Mouse (Mus musculus) hindbrain, embryonic 10.5 days (tissue): Measurements from ENCODE around the gene Gars. TPM values are rescaled to one million over a fixed set of nuclear protein-coding genes. Genes with fewer than 3 reads are reported as not detected.

Source experiments
- DNase-seq: peaks from one replicate; pipeline ENCODE4 v3.0.0-alpha.2; 2017; ENCODE audit warnings: low spot score
- H3K27ac ChIP-seq: fragments of 300-500 bp; sonication (generic); 2 replicates; pipeline ENCODE4 v1.5.1; 2016; ENCODE audit warnings: mild to moderate bottlenecking, moderate library complexity
- H3K27me3 ChIP-seq: fragments of 300-500 bp; sonication (generic); 2 replicates; pipeline ENCODE4 v1.6.1; 2016; ENCODE audit warnings: mild to moderate bottlenecking; ENCODE audit not compliant: poor library complexity, insufficient read depth, severe bottlenecking
- H3K36me3 ChIP-seq: fragments of 300-500 bp; sonication (generic); 2 replicates; pipeline ENCODE4 v1.6.1; 2016; ENCODE audit warnings: mild to moderate bottlenecking, moderate library complexity
- H3K4me1 ChIP-seq: fragments of 300-500 bp; sonication (generic); replicated peaks from 2 replicates; pipeline ENCODE4 v1.6.1; 2016; ENCODE audit warnings: mild to moderate bottlenecking
- H3K4me3 ChIP-seq: fragments of 300-500 bp; sonication (generic); 2 replicates; pipeline ENCODE4 v1.5.1; 2016; ENCODE audit warnings: mild to moderate bottlenecking, moderate library complexity
- H3K9me3 ChIP-seq: fragments of 300-500 bp; sonication (generic); 2 replicates; pipeline ENCODE4 v1.6.1; 2016; ENCODE audit warnings: mild to moderate bottlenecking, moderate library complexity
- WGBS: fragments of 180-500 bp; shearing (Covaris S2); methylation state at CpG from one replicate; pipeline ENCODE4 v1.1.7; 2016; 5-methylcytosine and 5-hydroxymethylcytosine counted together
- polyA plus RNA-seq: library from polyadenylated mRNA; unstranded; fragments of >200 nt; fragmentation: Nextera tagmentation; extraction: Ambion mirVana; gene quantifications from 2 replicates; pipeline ENCODE4 v1.2.1, GENCODE M21; 2016

The Gars gene
- polyA plus RNA-seq, 1 experiment from 2014 or later: 210 TPM

- peaks cover 14% of the 10 kb centered on the region for H3K27me3 ChIP-seq
- peaks cover 7% of the 10 kb centered on the region; the same call in 1 of the 2 replicates for H3K9me3 ChIP-seq
- peak overlapping the region; percentile 90 for H3K27ac ChIP-seq
- 57% methylated on average over 4 of the region's 4 CpGs for WGBS
- peaks cover 21% of the 10 kb centered on the region for H3K4me1 ChIP-seq
- no peaks in the 10 kb centered on the region for H3K36me3 ChIP-seq
- H3K4me3 ChIP-seq: peak overlapping the region; percentile 42
- DNase-seq: no peak
Observed at GRCm38 (mm10) chr6:55010330-55011091, 27.3 kb upstream of the Gars start.

GRCm38 (mm10) chr6:55012516-55012915 is 25.3 kb upstream of the Gars start:
- peaks cover 29% of the 10 kb centered on the region for H3K4me1 ChIP-seq
- H3K27ac ChIP-seq: no peak overlapping the region
- no peak overlapping the region for H3K4me3 ChIP-seq
- H3K9me3 ChIP-seq: peaks cover 7% of the 10 kb centered on the region; the same call in 1 of the 2 replicates
- no peak for DNase-seq
- WGBS: 84% methylated on average over 7 of the region's 7 CpGs
- peaks cover 14% of the 10 kb centered on the region for H3K27me3 ChIP-seq
- H3K36me3 ChIP-seq: no peaks in the 10 kb centered on the region

DNA sequence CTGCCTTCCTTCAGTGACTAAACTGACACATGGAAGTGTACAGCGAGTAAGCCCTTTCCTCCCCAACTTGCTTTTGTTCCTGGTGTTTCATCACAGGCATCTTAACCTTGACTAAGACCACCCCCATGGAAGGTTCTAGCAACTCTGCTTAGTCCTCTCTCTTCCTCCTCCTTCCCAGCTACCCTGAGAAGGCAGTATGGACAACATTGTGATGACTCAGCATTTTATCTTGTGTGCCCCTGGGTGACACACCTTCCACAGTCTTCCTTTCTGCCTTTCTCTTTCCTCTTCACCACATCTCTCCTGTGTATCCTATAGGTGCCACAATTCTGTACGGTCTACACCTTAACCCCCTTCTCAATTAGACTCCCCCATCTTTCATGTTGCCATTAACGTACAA is 23.6 kb upstream of the Gars start:
- Histone ChIP-seq H3K4me1 (peaks cover 28% of the 10 kb centered on the region), H3K36me3 (no peaks in the 10 kb centered on the region), H3K27ac (no peak overlapping the region), H3K27me3 (peaks cover 15% of the 10 kb centered on the region), H3K9me3 (peaks cover 7% of the 10 kb centered on the region; the same call in 1 of the 2 replicates), H3K4me3 (no peak overlapping the region)
- DNase-seq: no peak
- WGBS: 96% methylated on average over 3 of the region's 3 CpGs

DNA sequence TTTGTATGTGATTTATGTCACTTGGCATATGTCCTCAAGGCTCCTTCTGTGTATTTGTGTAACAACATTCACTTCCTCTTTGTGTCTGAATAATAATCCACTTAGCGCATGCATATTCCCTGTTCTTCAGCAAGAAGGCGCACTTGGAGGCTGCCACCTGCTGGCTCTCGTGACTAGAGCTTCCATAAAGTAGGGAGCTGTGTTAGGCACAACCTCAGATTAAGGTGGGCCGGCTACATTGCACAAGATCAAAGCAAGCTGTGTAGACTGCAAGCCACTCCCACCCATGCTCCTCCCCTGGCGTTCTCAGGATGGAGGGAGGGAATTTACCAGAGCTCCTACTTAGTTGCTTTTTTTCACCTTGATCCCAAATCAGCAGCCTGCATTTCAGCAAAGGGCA is 21.6 kb upstream of the Gars start:
- H3K27me3 ChIP-seq: peaks cover 8% of the 10 kb centered on the region
- no peak overlapping the region for H3K4me3 ChIP-seq
- DNase-seq: peak; percentile 29
- H3K9me3 ChIP-seq: peaks cover 7% of the 10 kb centered on the region; the same call in 1 of the 2 replicates
- peaks cover 8% of the 10 kb centered on the region; the same call in 1 of the 2 replicates for H3K4me1 ChIP-seq
- H3K36me3 ChIP-seq: no peaks in the 10 kb centered on the region
- WGBS: 25% methylated on average over 5 of the region's 5 CpGs
- H3K27ac ChIP-seq: no peak overlapping the region

DNA sequence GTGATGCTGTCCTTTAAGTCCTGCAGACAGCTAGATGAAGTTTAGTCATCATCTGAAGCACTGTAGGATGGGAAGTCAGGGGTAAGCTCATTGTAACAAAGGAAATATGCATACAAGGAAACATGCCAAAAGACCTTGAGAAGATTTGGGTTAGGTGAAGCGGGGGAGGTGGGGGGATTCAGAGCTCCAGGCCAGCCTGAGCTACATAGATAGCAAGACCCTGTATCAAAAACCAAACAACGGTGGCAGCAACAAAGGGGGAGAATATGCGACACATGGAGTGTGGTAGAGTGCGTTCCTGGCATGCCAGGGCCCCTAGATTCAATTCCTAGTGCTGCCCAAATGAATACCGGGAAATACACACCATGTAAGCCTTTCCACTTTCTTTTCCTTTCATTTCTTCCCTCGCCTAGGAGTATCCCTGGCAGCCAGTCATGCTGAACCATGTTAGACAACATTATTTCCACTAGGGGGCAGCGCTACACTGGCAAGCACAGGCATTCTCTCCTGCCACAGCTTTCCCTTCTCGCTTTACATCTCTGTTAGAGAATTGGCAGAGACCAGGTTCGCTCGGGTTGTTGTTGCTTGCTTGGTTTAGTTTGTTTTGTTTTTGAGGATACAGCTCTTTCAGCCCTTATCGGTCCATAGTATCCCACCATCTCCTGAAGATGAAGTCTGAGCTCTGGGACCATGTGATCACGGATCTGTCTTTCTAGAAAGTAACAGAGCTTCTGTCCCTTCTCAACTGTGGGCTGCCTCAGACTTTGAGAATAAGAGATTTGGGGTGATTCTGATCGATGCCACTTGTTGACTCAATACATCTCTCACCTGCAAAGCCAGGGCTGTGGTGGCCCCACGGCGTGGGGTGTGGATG is 20.9 kb upstream of the Gars start:
- 33% methylated on average over 15 of the region's 15 CpGs for WGBS
- Histone ChIP-seq H3K27me3 (peaks cover 8% of the 10 kb centered on the region), H3K4me1 (peaks cover 8% of the 10 kb centered on the region; the same call in 1 of the 2 replicates), H3K9me3 (peaks cover 7% of the 10 kb centered on the region; the same call in 1 of the 2 replicates), H3K4me3 (no peak overlapping the region), H3K36me3 (no peaks in the 10 kb centered on the region), H3K27ac (no peak overlapping the region)
- peak; percentile 67 for DNase-seq

GRCm38 (mm10) chr6:55018417-55018816 is 19.4 kb upstream of the Gars start:
- no peak for DNase-seq
- WGBS: 75% methylated on average over 2 of the region's 2 CpGs
- H3K9me3 ChIP-seq: peaks cover 7% of the 10 kb centered on the region; the same call in 1 of the 2 replicates
- H3K4me1 ChIP-seq: peaks cover 8% of the 10 kb centered on the region; the same call in 1 of the 2 replicates
- peaks cover 8% of the 10 kb centered on the region for H3K27me3 ChIP-seq
- no peaks in the 10 kb centered on the region for H3K36me3 ChIP-seq
- no peak overlapping the region for H3K27ac ChIP-seq
- H3K4me3 ChIP-seq: no peak overlapping the region

- peaks cover 8% of the 10 kb centered on the region for H3K27me3 ChIP-seq
- no peak overlapping the region for H3K27ac ChIP-seq
- H3K9me3 ChIP-seq: no peaks in the 10 kb centered on the region
- DNase-seq: no peak
- H3K4me3 ChIP-seq: no peak overlapping the region
- H3K4me1 ChIP-seq: peaks cover 1% of the 10 kb centered on the region; the same call in 1 of the 2 replicates
- 92% methylated on average over 7 of the region's 7 CpGs for WGBS
- no peaks in the 10 kb centered on the region for H3K36me3 ChIP-seq
Observed at GRCm38 (mm10) chr6:55021806-55022205, 16.0 kb upstream of the Gars start.

GRCm38 (mm10) chr6:55027642-55028041 is 10.2 kb upstream of the Gars start:
- no peaks in the 10 kb centered on the region for H3K36me3 ChIP-seq
- 89% methylated on average over 2 of the region's 2 CpGs for WGBS
- no peaks in the 10 kb centered on the region for H3K27me3 ChIP-seq
- no peaks in the 10 kb centered on the region for H3K4me1 ChIP-seq
- no peaks in the 10 kb centered on the region for H3K9me3 ChIP-seq
- no peak overlapping the region for H3K27ac ChIP-seq
- no peak overlapping the region for H3K4me3 ChIP-seq
- DNase-seq: no peak

GRCm38 (mm10) chr6:55036731-55037130 is 1.1 kb upstream of the Gars start:
- Histone ChIP-seq H3K4me1 (peaks cover 24% of the 10 kb centered on the region), H3K27ac (peak overlapping the region; percentile 98), H3K4me3 (no peak overlapping the region), H3K27me3 (no peaks in the 10 kb centered on the region), H3K36me3 (no peaks in the 10 kb centered on the region), H3K9me3 (no peaks in the 10 kb centered on the region)
- WGBS: 90% methylated on average over 4 of the region's 4 CpGs
- DNase-seq: no peak

GRCm38 (mm10) chr6:55038671-55039445 is 1.1 kb downstream of the Gars start:
- Histone ChIP-seq H3K27me3 (no peaks in the 10 kb centered on the region), H3K36me3 (no peaks in the 10 kb centered on the region), H3K4me3 (peak overlapping the region; percentile 80), H3K27ac (peak overlapping the region; percentile 98), H3K4me1 (peaks cover 24% of the 10 kb centered on the region), H3K9me3 (no peaks in the 10 kb centered on the region)
- peak; percentile 18 for DNase-seq
- WGBS: 7% methylated on average over 12 of the region's 12 CpGs

GRCm38 (mm10) chr6:55039446-55039783 is 1.6 kb downstream of the Gars start:
- peak overlapping the region; percentile 80 for H3K4me3 ChIP-seq
- WGBS: 83% methylated on average over 6 of the region's 6 CpGs
- no peak for DNase-seq
- no peak overlapping the region for H3K27ac ChIP-seq
- H3K4me1 ChIP-seq: peaks cover 24% of the 10 kb centered on the region
- no peaks in the 10 kb centered on the region for H3K27me3 ChIP-seq
- no peaks in the 10 kb centered on the region for H3K9me3 ChIP-seq
- no peaks in the 10 kb centered on the region for H3K36me3 ChIP-seq

DNA sequence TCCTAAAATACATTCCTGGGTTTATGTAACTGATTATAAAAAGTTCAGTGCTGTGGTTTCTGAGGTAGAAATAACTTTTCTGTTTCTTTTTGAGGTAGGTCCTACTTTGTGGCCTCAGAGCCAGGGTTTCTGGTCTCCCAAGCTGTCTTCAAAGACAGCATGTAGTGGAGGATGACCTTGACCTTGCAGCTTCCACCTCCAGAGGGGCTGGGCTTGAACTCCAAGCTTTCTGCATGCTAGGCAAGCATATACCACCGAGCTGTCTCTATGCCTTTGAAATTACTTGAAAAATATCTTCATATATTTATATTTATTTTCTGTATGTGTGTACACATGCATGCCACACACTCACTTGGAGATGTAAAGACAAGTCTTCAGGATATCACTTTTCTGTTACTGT is 2.2 kb downstream of the Gars start:
- WGBS: 83% methylated on average over 1 of the region's 1 CpGs
- Histone ChIP-seq H3K4me1 (peaks cover 24% of the 10 kb centered on the region), H3K4me3 (no peak overlapping the region), H3K9me3 (no peaks in the 10 kb centered on the region), H3K27me3 (no peaks in the 10 kb centered on the region), H3K36me3 (no peaks in the 10 kb centered on the region), H3K27ac (no peak overlapping the region)
- DNase-seq: no peak
